Mouse (Mus musculus): ENCODE data around the gene Ncl. TPM values are rescaled to one million over a fixed set of nuclear protein-coding genes. Genes with fewer than 3 reads are reported as not detected.

Gene Ncl
- total RNA-seq, 2 experiments from 2014 or later = 169 to 176 TPM

Other genes starting within 250 kb of the Ncl start
- gene Htr2b, start 247.4 kb downstream of the Ncl start, total RNA-seq (2015; ENCODE audit: low replicate concordance) = not detected in 2 replicates
- 0.51 TPM in 1 of 2 replicates, not detected in the other for gene Htr2b, start 247.4 kb downstream of the Ncl start, total RNA-seq (2017; ENCODE audit: low replicate concordance)
- gene Gm21972, start 225.8 kb downstream of the Ncl start, total RNA-seq (2015; ENCODE audit: low replicate concordance) = 17.7 and 34.8 TPM in 2 replicates
- gene Gm21972, start 225.8 kb downstream of the Ncl start, total RNA-seq (2017; ENCODE audit: low replicate concordance) = 9.0 TPM in 1 of 2 replicates, not detected in the other
- gene Armc9, start 204.6 kb downstream of the Ncl start, total RNA-seq (2015; ENCODE audit: low replicate concordance) = 13.7 and 24.3 TPM in 2 replicates
- gene Armc9, start 204.6 kb downstream of the Ncl start, total RNA-seq (2017; ENCODE audit: low replicate concordance) = 7.5 and 24.4 TPM in 2 replicates
- gene B3gnt7, start 56.6 kb downstream of the Ncl start, total RNA-seq (2015; ENCODE audit: low replicate concordance) = 1.4 TPM in 1 of 2 replicates, not detected in the other
- gene B3gnt7, start 56.6 kb downstream of the Ncl start, total RNA-seq (2017; ENCODE audit: low replicate concordance) = not detected in 2 replicates
- 1.1 TPM in 1 of 2 replicates, not detected in the other for gene Nmur1, start 66.8 kb upstream of the Ncl start, total RNA-seq (2015; ENCODE audit: low replicate concordance)
- not detected in 2 replicates for gene Nmur1, start 66.8 kb upstream of the Ncl start, total RNA-seq (2017; ENCODE audit: low replicate concordance)
- not detected in 2 replicates for gene Tex44, start 66.9 kb upstream of the Ncl start, total RNA-seq (2015; ENCODE audit: low replicate concordance)
- gene Tex44, start 66.9 kb upstream of the Ncl start, total RNA-seq (2017; ENCODE audit: low replicate concordance) = not detected in 2 replicates
- gene Ptma, start 167.3 kb upstream of the Ncl start, total RNA-seq (2015; ENCODE audit: low replicate concordance) = 1,278 and 1,332 TPM in 2 replicates
- gene Ptma, start 167.3 kb upstream of the Ncl start, total RNA-seq (2017; ENCODE audit: low replicate concordance) = 1,012 and 1,167 TPM in 2 replicates
- gene Pde6d, start 223.2 kb upstream of the Ncl start, total RNA-seq (2015; ENCODE audit: low replicate concordance) = 23.4 and 26.8 TPM in 2 replicates
- 4.3 and 13.6 TPM in 2 replicates for gene Pde6d, start 223.2 kb upstream of the Ncl start, total RNA-seq (2017; ENCODE audit: low replicate concordance)
- 1.7 and 10.5 TPM in 2 replicates for gene Cops7b, start 223.5 kb upstream of the Ncl start, total RNA-seq (2015; ENCODE audit: low replicate concordance)
- gene Cops7b, start 223.5 kb upstream of the Ncl start, total RNA-seq (2017; ENCODE audit: low replicate concordance) = 4.9 and 5.5 TPM in 2 replicates